Mouse (Mus musculus) stomach, postnatal 0 days (tissue): Measurements from ENCODE around the gene Gsc. TPM values are rescaled to one million over a fixed set of nuclear protein-coding genes. Genes with fewer than 3 reads are reported as not detected.

Experiments
- ATAC-seq: fragments of 200-750 bp; cut with Nextera tagmentation; 2 replicates; pipeline ENCODE4 v1.8.0; 2017; ENCODE audit not compliant: low FRiP score, low TSS enrichment
- DNase-seq: peaks from one replicate; pipeline ENCODE4 v3.0.0-alpha.2; 2016; ENCODE audit warnings: low spot score
- H3K27ac ChIP-seq: fragments of 300-500 bp; sonication (generic); replicated peaks from 2 replicates; pipeline ENCODE4 v1.5.1; 2014; ENCODE audit warnings: mild to moderate bottlenecking, control low read depth
- H3K27me3 ChIP-seq: fragments of 300-500 bp; sonication (generic); 2 replicates; pipeline ENCODE4 v1.6.1; 2014; ENCODE audit warnings: low read length; ENCODE audit not compliant: control insufficient read depth, insufficient read depth
- H3K36me3 ChIP-seq: fragments of 300-500 bp; sonication (generic); 2 replicates; pipeline ENCODE4 v1.6.1; 2014; ENCODE audit warnings: low read length, mixed read lengths; ENCODE audit not compliant: control insufficient read depth, insufficient read depth
- H3K4me1 ChIP-seq: fragments of 300-500 bp; sonication (generic); replicated peaks from 2 replicates; pipeline ENCODE4 v1.6.1; 2014; ENCODE audit warnings: antibody characterized with exemption; ENCODE audit not compliant: control insufficient read depth, insufficient read depth
- H3K4me2 ChIP-seq: fragments of 300-500 bp; sonication (generic); replicated peaks from 2 replicates; pipeline ENCODE4 v1.6.1; 2014; ENCODE audit warnings: low read depth, mild to moderate bottlenecking, control low read depth, moderate library complexity
- H3K4me3 ChIP-seq: fragments of 300-500 bp; sonication (generic); 2 replicates; pipeline ENCODE4 v1.5.1; 2014; ENCODE audit warnings: low read depth, low read length, control low read depth
- H3K9ac ChIP-seq: fragments of 300-500 bp; sonication (generic); 2 replicates; pipeline ENCODE4 v1.6.1; 2014; ENCODE audit warnings: mild to moderate bottlenecking, low read length, control low read depth, mixed read lengths
- H3K9me3 ChIP-seq: fragments of 300-500 bp; sonication (generic); 2 replicates; pipeline ENCODE4 v1.6.1; 2016; ENCODE audit warnings: low read length; ENCODE audit not compliant: control insufficient read depth
- CTCF ChIP-seq: IDR thresholded peaks from 2 replicates; pipeline ENCODE4 v1.5.1; 2016; ENCODE audit warnings: antibody characterized with exemption, low read depth, mild to moderate bottlenecking, moderate library complexity
- EP300 ChIP-seq: optimal IDR thresholded peaks from 2 replicates; pipeline ENCODE3; 2016; ENCODE audit warnings: antibody characterized with exemption
- WGBS: fragments of 180-500 bp; shearing (Covaris S2); extraction: QIAGEN DNeasy Blood & Tissue Kit; methylation state at CpG from one replicate; pipeline ENCODE4 v1.1.7; 2014; 5-methylcytosine and 5-hydroxymethylcytosine counted together
- polyA plus RNA-seq: library from polyadenylated mRNA; unstranded; fragments of >200 nt; fragmentation: Nextera tagmentation; extraction: Ambion mirVana; gene quantifications from 2 replicates; pipeline ENCODE4 v1.2.1, GENCODE M21; 2015

The Gsc gene
- polyA plus RNA-seq, 1 experiment from 2014 or later = 0.46 TPM

- no peaks in the 10 kb centered on the region for H3K4me1 ChIP-seq
- 49% methylated on average over 10 of the region's 10 CpGs for WGBS
- H3K9me3 ChIP-seq = no peaks in the 10 kb centered on the region
- no peak overlapping the region for H3K9ac ChIP-seq
- no peak for ATAC-seq
- no peak for DNase-seq
- no peaks in the 10 kb centered on the region for H3K27me3 ChIP-seq
- no peaks in the 10 kb centered on the region for H3K36me3 ChIP-seq
- H3K4me3 ChIP-seq = no peak overlapping the region
- H3K4me2 ChIP-seq = no peak overlapping the region
- no peak overlapping the region for H3K27ac ChIP-seq
- no peak for TF ChIP-seq CTCF
- TF ChIP-seq EP300 = no peak
Measured at GRCm38 (mm10) chr12:104431359-104431758, 41.8 kb downstream of the Gsc start.

GRCm38 (mm10) chr12:104426915-104427314 is 46.2 kb downstream of the Gsc start:
- WGBS = 6% methylated on average over 7 of the region's 7 CpGs
- no peak overlapping the region for H3K9ac ChIP-seq
- H3K9me3 ChIP-seq = no peaks in the 10 kb centered on the region
- no peak overlapping the region for H3K27ac ChIP-seq
- no peaks in the 10 kb centered on the region for H3K27me3 ChIP-seq
- no peaks in the 10 kb centered on the region for H3K36me3 ChIP-seq
- no peak overlapping the region for H3K4me2 ChIP-seq
- TF ChIP-seq EP300 (no peak), CTCF (peak; percentile 86)
- peak; percentile 66 for DNase-seq
- no peaks in the 10 kb centered on the region for H3K4me1 ChIP-seq
- H3K4me3 ChIP-seq = no peak overlapping the region
- 0 out of 2 replicates have a peak, but pooled peaks have one; percentile 52 for ATAC-seq

- no peak for ATAC-seq
- no peak overlapping the region for H3K4me2 ChIP-seq
- no peaks in the 10 kb centered on the region for H3K27me3 ChIP-seq
- TF ChIP-seq CTCF (no peak), EP300 (no peak)
- no peak overlapping the region for H3K9ac ChIP-seq
- H3K9me3 ChIP-seq = no peaks in the 10 kb centered on the region
- H3K36me3 ChIP-seq = no peaks in the 10 kb centered on the region
- H3K4me3 ChIP-seq = no peak overlapping the region
- 77% methylated on average over 3 of the region's 3 CpGs for WGBS
- DNase-seq = no peak
- H3K4me1 ChIP-seq = no peaks in the 10 kb centered on the region
- no peak overlapping the region for H3K27ac ChIP-seq
Measured at GRCm38 (mm10) chr12:104425591-104425990, 47.5 kb downstream of the Gsc start.

- H3K4me2 ChIP-seq = no peak overlapping the region
- no peak overlapping the region for H3K4me3 ChIP-seq
- H3K27me3 ChIP-seq = no peaks in the 10 kb centered on the region
- no peaks in the 10 kb centered on the region for H3K9me3 ChIP-seq
- TF ChIP-seq CTCF (no peak), EP300 (no peak)
- no peak overlapping the region for H3K9ac ChIP-seq
- H3K36me3 ChIP-seq = no peaks in the 10 kb centered on the region
- 0 out of 2 replicates have a peak, but pooled peaks have one; percentile 38 for ATAC-seq
- 64% methylated on average over 11 of the region's 11 CpGs for WGBS
- no peak overlapping the region for H3K27ac ChIP-seq
- no peaks in the 10 kb centered on the region for H3K4me1 ChIP-seq
- DNase-seq = no peak
Measured at GRCm38 (mm10) chr12:104422615-104423392, 50.3 kb downstream of the Gsc start.

Other genes starting within 250 kb of the Gsc start
- gene Serpina3g, start 237.1 kb downstream of the Gsc start, polyA plus RNA-seq = 2.4 and 5.8 TPM in 2 replicates
- 0.62 and 0.99 TPM in 2 replicates for gene Serpina3i, start 210.2 kb downstream of the Gsc start, polyA plus RNA-seq
- 0.13 and 0.15 TPM in 2 replicates for gene Serpina3j, start 158.8 kb downstream of the Gsc start, polyA plus RNA-seq
- 0.15 and 0.24 TPM in 2 replicates for gene Serpina3k, start 134.8 kb downstream of the Gsc start, polyA plus RNA-seq
- 0.30 TPM in 1 of 2 replicates, not detected in the other for gene Serpina3m, start 134.8 kb downstream of the Gsc start, polyA plus RNA-seq
- 0.53 and 1.6 TPM in 2 replicates for gene Serpina3n, start 66.6 kb downstream of the Gsc start, polyA plus RNA-seq